Mouse (Mus musculus) intestine, postnatal 0 days (tissue): ENCODE data around the gene Oma1. TPM values are rescaled to one million over a fixed set of nuclear protein-coding genes. Genes with fewer than 3 reads are reported as not detected.

ENCODE experiments used
- ATAC-seq: fragments of 200-750 bp; cut with Nextera tagmentation; 2 replicates; pipeline ENCODE4 v1.8.0; 2017; ENCODE audit warnings: mild to moderate bottlenecking, moderate TSS enrichment, moderate library complexity
- H3K27ac ChIP-seq: fragments of 300-500 bp; sonication (generic); 2 replicates; pipeline ENCODE4 v1.5.1; 2014; ENCODE audit warnings: mild to moderate bottlenecking, low read depth, low read length, moderate library complexity
- H3K27me3 ChIP-seq: fragments of 300-500 bp; sonication (generic); replicated peaks from 2 replicates; pipeline ENCODE4 v1.6.1; 2014; ENCODE audit warnings: low read length, mixed read lengths; ENCODE audit not compliant: control insufficient read depth, insufficient read depth
- H3K36me3 ChIP-seq: fragments of 300-500 bp; sonication (generic); 2 replicates; pipeline ENCODE4 v1.6.1; 2014; ENCODE audit warnings: mild to moderate bottlenecking, moderate library complexity; ENCODE audit not compliant: control insufficient read depth, insufficient read depth
- H3K4me1 ChIP-seq: fragments of 300-500 bp; sonication (generic); replicated peaks from 2 replicates; pipeline ENCODE4 v1.6.1; 2014; ENCODE audit warnings: antibody characterized with exemption, low read length, mixed read lengths; ENCODE audit not compliant: control insufficient read depth, insufficient read depth
- H3K4me2 ChIP-seq: fragments of 300-500 bp; sonication (generic); replicated peaks from 2 replicates; pipeline ENCODE4 v1.6.1; 2014; ENCODE audit warnings: low read depth, mild to moderate bottlenecking, moderate library complexity
- H3K4me3 ChIP-seq: fragments of 300-500 bp; sonication (generic); 2 replicates; pipeline ENCODE4 v1.5.1; 2014; ENCODE audit warnings: low read depth, low read length
- H3K9ac ChIP-seq: fragments of 300-500 bp; sonication (generic); 2 replicates; pipeline ENCODE4 v1.6.1; 2014; ENCODE audit warnings: mild to moderate bottlenecking, low read depth, low read length
- H3K9me3 ChIP-seq: fragments of 300-500 bp; sonication (generic); 2 replicates; pipeline ENCODE4 v1.6.1; 2016; ENCODE audit warnings: mixed run types; ENCODE audit not compliant: control insufficient read depth
- CTCF ChIP-seq: sonication (generic); IDR thresholded peaks from 2 replicates; pipeline ENCODE4 v1.5.1; 2016; ENCODE audit warnings: low read depth, mild to moderate bottlenecking, control low read depth, antibody characterized with exemption, moderate library complexity
- WGBS: fragments of 180-500 bp; shearing (Covaris S2); extraction: QIAGEN DNeasy Blood & Tissue Kit; methylation state at CpG from one replicate; pipeline ENCODE4 v1.1.7; 2014; 5-methylcytosine and 5-hydroxymethylcytosine counted together
- polyA plus RNA-seq: library from polyadenylated mRNA; unstranded; fragments of >200 nt; fragmentation: Nextera tagmentation; extraction: Ambion mirVana; gene quantifications from 2 replicates; pipeline ENCODE4 v1.2.1, GENCODE M21; 2015

Gene Oma1
- polyA plus RNA-seq, 1 experiment from 2014 or later = 12.7 TPM

GRCm38 (mm10) chr4:103324688-103325451 lies 11.3 kb downstream of the Oma1 start:
- Histone ChIP-seq H3K9ac (no peak overlapping the region), H3K4me3 (no peak overlapping the region), H3K27me3 (no peaks in the 10 kb centered on the region), H3K36me3 (peaks cover 20% of the 10 kb centered on the region; the same call in 1 of the 2 replicates), H3K4me2 (no peak overlapping the region), H3K27ac (no peak overlapping the region), H3K9me3 (no peaks in the 10 kb centered on the region), H3K4me1 (no peaks in the 10 kb centered on the region)
- WGBS = 63% methylated on average over 17 of the region's 17 CpGs
- TF ChIP-seq CTCF = no peak
- ATAC-seq = no peak

GRCm38 (mm10) chr4:103326994-103327393 lies 13.4 kb downstream of the Oma1 start:
- no peak overlapping the region for H3K4me3 ChIP-seq
- H3K4me1 ChIP-seq = no peaks in the 10 kb centered on the region
- no peaks in the 10 kb centered on the region for H3K27me3 ChIP-seq
- 84% methylated on average over 3 of the region's 3 CpGs for WGBS
- H3K9ac ChIP-seq = no peak overlapping the region
- TF ChIP-seq CTCF = peak; percentile 62
- ATAC-seq = no peak
- no peaks in the 10 kb centered on the region for H3K9me3 ChIP-seq
- H3K36me3 ChIP-seq = peaks cover 19% of the 10 kb centered on the region
- no peak overlapping the region for H3K4me2 ChIP-seq
- H3K27ac ChIP-seq = no peak overlapping the region

GRCm38 (mm10) chr4:103329348-103329747 lies 15.7 kb downstream of the Oma1 start:
- no peak for ATAC-seq
- no peak overlapping the region for H3K4me3 ChIP-seq
- 58% methylated on average over 6 of the region's 6 CpGs for whole genome bisulfite sequencing
- no peaks in the 10 kb centered on the region for H3K4me1 ChIP-seq
- no peak overlapping the region for H3K9ac ChIP-seq
- H3K9me3 ChIP-seq = no peaks in the 10 kb centered on the region
- TF ChIP-seq CTCF = no peak
- H3K36me3 ChIP-seq = peaks cover 24% of the 10 kb centered on the region
- no peak overlapping the region for H3K4me2 ChIP-seq
- H3K27ac ChIP-seq = no peak overlapping the region
- no peaks in the 10 kb centered on the region for H3K27me3 ChIP-seq

GRCm38 (mm10) chr4:103335134-103335533 lies 21.5 kb downstream of the Oma1 start:
- no peak overlapping the region for H3K27ac ChIP-seq
- H3K4me3 ChIP-seq = no peak overlapping the region
- TF ChIP-seq CTCF = no peak
- 62% methylated on average over 5 of the region's 5 CpGs for WGBS
- H3K4me2 ChIP-seq = no peak overlapping the region
- no peaks in the 10 kb centered on the region for H3K4me1 ChIP-seq
- H3K9me3 ChIP-seq = no peaks in the 10 kb centered on the region
- ATAC-seq = no peak
- H3K36me3 ChIP-seq = peaks cover 23% of the 10 kb centered on the region
- H3K27me3 ChIP-seq = no peaks in the 10 kb centered on the region
- no peak overlapping the region for H3K9ac ChIP-seq

GRCm38 (mm10) chr4:103340726-103341125 lies 27.1 kb downstream of the Oma1 start:
- no peaks in the 10 kb centered on the region for H3K9me3 ChIP-seq
- no peaks in the 10 kb centered on the region for H3K27me3 ChIP-seq
- no peak overlapping the region for H3K4me2 ChIP-seq
- WGBS = 94% methylated on average over 1 of the region's 1 CpGs
- no peaks in the 10 kb centered on the region for H3K4me1 ChIP-seq
- ATAC-seq = no peak
- no peak for TF ChIP-seq CTCF
- H3K9ac ChIP-seq = no peak overlapping the region
- no peak overlapping the region for H3K4me3 ChIP-seq
- H3K36me3 ChIP-seq = peaks cover 3% of the 10 kb centered on the region; the same call in 1 of the 2 replicates
- no peak overlapping the region for H3K27ac ChIP-seq

- H3K9ac ChIP-seq = no peak overlapping the region
- H3K4me1 ChIP-seq = no peaks in the 10 kb centered on the region
- no peak for TF ChIP-seq CTCF
- H3K9me3 ChIP-seq = no peaks in the 10 kb centered on the region
- H3K4me3 ChIP-seq = no peak overlapping the region
- ATAC-seq = no peak
- H3K36me3 ChIP-seq = peaks cover 3% of the 10 kb centered on the region; the same call in 1 of the 2 replicates
- H3K27me3 ChIP-seq = no peaks in the 10 kb centered on the region
- 82% methylated on average over 4 of the region's 4 CpGs for WGBS
- no peak overlapping the region for H3K27ac ChIP-seq
- H3K4me2 ChIP-seq = no peak overlapping the region
Measured at GRCm38 (mm10) chr4:103341620-103342019, 28.0 kb downstream of the Oma1 start.

GRCm38 (mm10) chr4:103346058-103346457 lies 32.4 kb downstream of the Oma1 start:
- Histone ChIP-seq H3K4me2 (no peak overlapping the region), H3K27me3 (no peaks in the 10 kb centered on the region), H3K4me1 (no peaks in the 10 kb centered on the region), H3K4me3 (no peak overlapping the region), H3K9me3 (no peaks in the 10 kb centered on the region), H3K9ac (no peak overlapping the region), H3K27ac (no peak overlapping the region), H3K36me3 (no peaks in the 10 kb centered on the region)
- ATAC-seq = no peak
- peak; percentile 78 for TF ChIP-seq CTCF
- WGBS = 24% methylated on average over 2 of the region's 2 CpGs
